Mouse (Mus musculus) midbrain, embryonic 14.5 days (tissue): ENCODE data around the gene Zfp146. TPM values are rescaled to one million over a fixed set of nuclear protein-coding genes. Genes with fewer than 3 reads are reported as not detected.
"Not testable (repeated sequence)": the region's sequence is repeated elsewhere in the genome, so short reads cannot be mapped to it uniquely, and the experiment has no call there.

ENCODE experiments used
- ATAC-seq: fragments of 200-750 bp; cut with Nextera tagmentation; 2 replicates; pipeline ENCODE4 v1.8.0; 2017; ENCODE audit warnings: moderate number of reproducible peaks, moderate library complexity; ENCODE audit not compliant: low FRiP score, low TSS enrichment
- DNase-seq: peaks from one replicate; pipeline ENCODE4 v3.0.0-alpha.2; 2015
- H3K27ac ChIP-seq: fragments of 300-500 bp; sonication (generic); replicated peaks from 2 replicates; pipeline ENCODE4 v1.5.1; 2014; ENCODE audit warnings: mild to moderate bottlenecking, low read depth, low read length, moderate library complexity
- H3K27me3 ChIP-seq: fragments of 300-500 bp; sonication (generic); 2 replicates; pipeline ENCODE4 v1.6.1; 2014; ENCODE audit warnings: low read length, control low read depth, mixed read lengths; ENCODE audit not compliant: control insufficient read depth, insufficient read depth
- H3K36me3 ChIP-seq: fragments of 300-500 bp; sonication (generic); 2 replicates; pipeline ENCODE4 v1.6.1; 2014; ENCODE audit warnings: low read length, control low read depth; ENCODE audit not compliant: control insufficient read depth, insufficient read depth
- H3K4me1 ChIP-seq: fragments of 300-500 bp; sonication (generic); 2 replicates; pipeline ENCODE4 v1.6.1; 2014; ENCODE audit warnings: mild to moderate bottlenecking, antibody characterized with exemption, low read length, control low read depth; ENCODE audit not compliant: control insufficient read depth, insufficient read depth
- H3K4me2 ChIP-seq: fragments of 300-500 bp; sonication (generic); 2 replicates; pipeline ENCODE4 v1.6.1; 2014; ENCODE audit warnings: mild to moderate bottlenecking, low read length, moderate library complexity
- H3K4me3 ChIP-seq: fragments of 300-500 bp; sonication (generic); replicated peaks from 2 replicates; pipeline ENCODE4 v1.5.1; 2014; ENCODE audit warnings: low read depth, low read length
- H3K9ac ChIP-seq: fragments of 300-500 bp; sonication (generic); replicated peaks from 2 replicates; pipeline ENCODE4 v1.6.1; 2014; ENCODE audit warnings: mild to moderate bottlenecking, low read length, moderate library complexity
- H3K9me3 ChIP-seq: fragments of 300-500 bp; sonication (generic); 2 replicates; pipeline ENCODE4 v1.6.1; 2016; ENCODE audit warnings: low read length, control low read depth, mixed read lengths; ENCODE audit not compliant: control insufficient read depth
- WGBS: fragments of 180-500 bp; shearing (Covaris S2); extraction: QIAGEN DNeasy Blood & Tissue Kit; methylation state at CpG from one replicate; pipeline ENCODE4 v1.1.7; 2014; 5-methylcytosine and 5-hydroxymethylcytosine counted together
- polyA plus RNA-seq: library from polyadenylated mRNA; unstranded; fragments of >200 nt; fragmentation: Nextera tagmentation; extraction: Ambion mirVana; gene quantifications from 2 replicates; pipeline ENCODE4 v1.2.1, GENCODE M21; 2014

The Zfp146 gene
- polyA plus RNA-seq, 1 experiment from 2014 or later: 18.5 TPM

DNA sequence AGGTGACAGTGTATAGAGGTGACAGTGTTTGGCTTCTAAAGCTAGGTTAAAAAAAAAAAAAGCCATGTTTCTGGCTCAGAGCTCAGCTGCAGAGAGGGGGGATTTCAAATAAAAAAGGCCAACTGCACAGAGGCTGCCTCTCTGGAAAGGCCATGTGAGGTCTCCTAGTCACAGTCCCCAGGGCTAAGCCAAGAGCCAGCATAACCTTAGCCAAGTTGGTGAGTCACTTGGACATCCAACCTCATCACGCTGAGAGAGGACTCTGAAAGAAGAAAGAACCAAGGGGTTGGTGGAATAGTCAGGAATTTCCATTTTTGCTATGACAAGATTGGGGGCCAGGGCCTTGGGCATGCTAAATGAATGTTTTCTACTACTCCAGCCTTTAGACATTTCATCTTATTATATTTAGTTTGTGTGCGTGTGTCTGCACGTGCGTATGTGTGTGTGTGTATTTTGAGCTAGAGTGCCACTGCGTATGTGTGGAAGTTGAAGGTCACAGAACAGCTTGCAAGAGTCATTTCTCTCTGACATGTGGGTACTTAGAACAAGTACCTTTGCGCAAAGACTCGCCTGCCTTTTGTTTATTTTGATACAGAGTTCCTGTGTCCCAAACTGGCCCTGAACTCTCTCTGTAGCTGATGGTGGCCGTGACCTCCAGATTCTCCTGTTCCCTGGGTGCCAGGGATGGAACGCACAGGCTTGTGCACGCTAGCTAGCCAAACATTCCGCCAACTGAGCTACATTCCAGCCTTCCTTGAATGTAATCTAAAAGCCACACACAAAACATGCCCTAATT lies 33.5 kb upstream of the Zfp146 start:
- DNase-seq: no peak
- Histone ChIP-seq H3K4me2 (no peak overlapping the region), H3K4me1 (peaks cover 4% of the 10 kb centered on the region), H3K27me3 (no peaks in the 10 kb centered on the region), H3K36me3 (no peaks in the 10 kb centered on the region), H3K9ac (no peak overlapping the region), H3K4me3 (no peak overlapping the region), H3K9me3 (no peaks in the 10 kb centered on the region), H3K27ac (no peak overlapping the region)
- ATAC-seq: no peak
- 92% methylated on average over 11 of the region's 11 CpGs for WGBS

DNA sequence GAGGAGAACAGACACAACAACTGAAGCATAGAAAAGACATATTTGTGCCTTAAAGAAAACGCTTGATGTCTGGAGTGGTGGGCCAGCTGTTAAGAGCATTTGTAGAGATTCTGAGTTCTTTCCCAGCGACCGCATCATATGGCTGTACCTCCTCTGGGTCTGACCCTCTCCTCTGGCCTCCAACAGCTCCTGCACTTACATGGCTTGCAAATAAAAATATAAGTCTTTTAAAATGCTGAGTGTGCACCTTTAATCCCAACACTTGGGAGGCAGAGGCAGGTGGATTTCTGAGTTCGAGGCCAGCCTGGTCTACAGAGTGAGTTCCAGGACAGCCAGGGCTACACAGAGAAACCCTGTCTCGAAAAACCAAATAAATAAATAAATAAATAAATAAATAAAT lies 31.1 kb upstream of the Zfp146 start:
- H3K4me1 ChIP-seq, H3K27ac ChIP-seq, DNase-seq, H3K4me2 ChIP-seq, H3K4me3 ChIP-seq, H3K9ac ChIP-seq, H3K27me3 ChIP-seq, ATAC-seq, H3K9me3 ChIP-seq, H3K36me3 ChIP-seq: not testable (repeated sequence)
- WGBS: 88% methylated on average over 5 of the region's 5 CpGs

DNA sequence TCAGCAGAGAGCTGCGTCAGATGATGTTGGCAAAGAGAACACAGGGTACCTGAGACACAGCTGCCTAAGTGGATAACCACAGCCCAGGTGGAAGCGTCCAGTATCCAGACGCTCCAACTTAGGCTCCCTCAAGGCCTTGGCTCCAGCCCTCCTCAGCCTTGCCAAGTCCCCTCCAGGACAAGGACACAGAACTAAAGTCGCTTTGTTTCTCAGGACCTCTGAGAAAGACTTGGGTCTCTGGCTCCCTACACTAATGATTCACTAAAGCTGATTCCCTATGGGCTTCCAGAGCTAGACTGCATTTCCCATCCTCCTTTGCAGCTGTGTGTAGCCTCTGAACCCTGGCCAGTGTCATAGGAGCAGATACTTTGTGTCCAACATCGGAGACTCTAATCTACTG lies 30.6 kb upstream of the Zfp146 start:
- WGBS: 86% methylated on average over 5 of the region's 5 CpGs
- ATAC-seq (no peak), DNase-seq (no peak)
- H3K4me2 ChIP-seq: no peak overlapping the region
- no peaks in the 10 kb centered on the region for H3K9me3 ChIP-seq
- no peak overlapping the region for H3K9ac ChIP-seq
- H3K4me1 ChIP-seq: peaks cover 6% of the 10 kb centered on the region
- no peak overlapping the region for H3K27ac ChIP-seq
- no peaks in the 10 kb centered on the region for H3K27me3 ChIP-seq
- H3K36me3 ChIP-seq: no peaks in the 10 kb centered on the region
- H3K4me3 ChIP-seq: no peak overlapping the region

DNA sequence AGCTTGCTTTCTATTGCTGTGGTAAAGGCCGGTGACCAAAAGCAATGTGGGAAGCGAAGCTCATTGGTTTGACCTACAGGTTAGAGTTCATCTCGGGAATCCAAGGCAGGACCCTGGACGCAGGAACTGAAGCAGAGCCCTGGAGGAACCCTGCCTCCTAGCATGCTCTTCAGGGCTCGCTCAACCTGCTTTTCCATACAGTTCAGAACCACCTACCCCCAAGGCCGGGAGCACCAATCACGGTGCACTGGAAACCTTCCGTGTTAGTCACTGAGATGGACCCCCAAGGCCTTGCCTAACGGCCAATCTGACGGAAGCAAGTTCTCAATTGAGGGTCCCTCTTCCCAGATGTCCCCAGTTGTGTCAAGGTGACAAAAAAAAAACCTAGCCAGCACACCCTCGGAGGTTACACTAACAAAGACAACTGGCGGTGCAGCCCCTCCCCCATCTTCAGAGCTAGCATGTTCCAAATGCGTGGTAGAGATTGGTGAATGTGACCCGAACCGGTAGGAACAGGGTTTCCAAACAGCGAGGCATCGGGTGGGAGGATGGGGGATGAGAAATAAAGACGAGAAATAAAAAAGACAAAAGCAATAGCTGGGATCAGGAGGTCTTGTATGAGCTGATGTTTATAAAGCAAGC lies 30.1 kb upstream of the Zfp146 start:
- H3K27ac ChIP-seq: no peak overlapping the region
- H3K9me3 ChIP-seq: no peaks in the 10 kb centered on the region
- DNase-seq: no peak
- no peaks in the 10 kb centered on the region for H3K27me3 ChIP-seq
- H3K36me3 ChIP-seq: no peaks in the 10 kb centered on the region
- 78% methylated on average over 18 of the region's 18 CpGs for WGBS
- ATAC-seq: no peak
- H3K4me2 ChIP-seq: no peak overlapping the region
- no peak overlapping the region for H3K9ac ChIP-seq
- H3K4me3 ChIP-seq: no peak overlapping the region
- peaks cover 7% of the 10 kb centered on the region for H3K4me1 ChIP-seq

DNA sequence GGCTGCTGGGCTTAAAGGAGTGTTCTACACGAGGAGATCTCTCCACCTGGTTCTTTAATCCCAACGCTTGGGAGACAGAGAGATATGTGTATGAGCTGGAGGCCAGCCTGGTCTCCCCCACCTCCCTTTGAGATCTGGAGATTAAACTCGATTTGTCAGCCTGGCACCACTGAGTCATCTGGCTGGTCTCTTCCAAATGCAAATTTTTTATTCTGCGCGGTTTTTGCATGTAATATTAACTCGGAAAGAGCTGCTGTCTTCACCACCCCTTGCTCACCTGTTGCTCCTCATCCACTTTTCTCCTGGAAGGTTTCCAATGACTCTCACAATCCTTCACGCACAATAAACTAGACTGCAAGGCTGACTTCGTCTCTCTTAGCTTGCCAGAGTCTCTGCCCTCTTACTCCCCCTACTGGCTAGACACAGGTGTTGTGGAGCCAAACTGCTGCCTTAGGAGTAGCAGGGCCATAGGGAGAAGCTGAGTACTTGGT lies 29.0 kb upstream of the Zfp146 start, which contains the start of gene Capns1:
Capns1 (minus strand) TSS at position 331 of the 491 bp plus-strand sequence.
- Histone ChIP-seq H3K4me1 (peaks cover 8% of the 10 kb centered on the region), H3K9me3 (no peaks in the 10 kb centered on the region), H3K9ac (no peak within 1 kb of the TSS), H3K27me3 (no peaks in the 10 kb centered on the region), H3K36me3 (no peaks in the 10 kb centered on the region), H3K4me3 (no peak within 1 kb of the TSS), H3K4me2 (peak within 1 kb of the TSS; percentile 28), H3K27ac (no peak within 1 kb of the TSS)
- no peak for ATAC-seq
- peak; percentile 91 for DNase-seq
- WGBS: 9% methylated on average over 8 of the region's 8 CpGs

DNA sequence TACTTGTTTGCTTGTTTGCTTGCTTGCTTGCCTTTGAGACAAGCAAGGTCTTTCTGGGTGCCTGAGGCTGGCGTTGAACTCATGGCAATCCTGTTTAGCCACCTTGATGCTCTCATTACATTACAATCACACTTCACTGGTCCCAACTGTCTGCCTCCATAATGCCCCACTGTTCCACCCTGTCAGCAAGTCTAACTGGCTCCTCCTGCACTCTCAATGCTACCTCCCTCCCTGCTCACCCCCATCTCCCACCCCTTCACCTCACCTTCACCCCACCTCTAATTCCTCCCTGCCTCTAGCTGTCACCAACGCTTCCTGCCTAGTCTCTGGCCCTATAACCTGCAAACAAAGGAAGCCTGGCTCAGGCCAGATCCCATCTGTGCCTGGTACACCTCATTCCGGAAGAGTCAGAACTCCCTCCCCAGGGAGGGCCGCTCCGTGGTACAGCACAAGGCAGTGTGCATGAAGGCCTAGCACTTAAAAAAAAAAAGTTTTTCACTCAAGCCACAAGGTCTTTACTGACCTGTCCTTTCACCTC lies 28.1 kb upstream of the Zfp146 start:
- no peak overlapping the region for H3K4me3 ChIP-seq
- H3K27me3 ChIP-seq: no peaks in the 10 kb centered on the region
- H3K9me3 ChIP-seq: no peaks in the 10 kb centered on the region
- ATAC-seq: no peak
- H3K4me1 ChIP-seq: peaks cover 17% of the 10 kb centered on the region
- H3K9ac ChIP-seq: no peak overlapping the region
- no peaks in the 10 kb centered on the region for H3K36me3 ChIP-seq
- DNase-seq: no peak
- no peak overlapping the region for H3K4me2 ChIP-seq
- H3K27ac ChIP-seq: no peak overlapping the region
- 78% methylated on average over 5 of the region's 5 CpGs for WGBS

DNA sequence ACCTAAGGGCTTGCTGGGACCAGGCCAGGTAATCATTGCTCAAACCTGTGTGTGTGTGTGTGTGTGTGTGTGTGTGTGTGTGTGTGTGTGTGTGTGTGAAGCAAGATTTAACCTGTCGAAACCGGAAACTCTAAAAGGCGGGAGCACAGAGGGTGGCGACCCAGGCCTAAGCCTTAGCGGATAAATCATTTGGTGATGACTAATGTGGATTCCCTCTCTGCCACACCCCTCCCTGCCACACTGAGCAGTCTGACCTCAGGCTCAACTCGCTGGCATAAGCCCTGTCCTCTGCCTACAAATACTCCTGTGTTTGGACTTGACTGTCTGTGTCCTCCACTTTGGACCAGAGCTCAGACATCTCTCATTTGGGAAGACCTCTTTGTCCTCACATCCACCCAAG lies 26.6 kb upstream of the Zfp146 start:
- Histone ChIP-seq H3K27me3 (no peaks in the 10 kb centered on the region), H3K4me3 (no peak overlapping the region), H3K27ac (no peak overlapping the region), H3K9ac (no peak overlapping the region), H3K36me3 (peaks cover 13% of the 10 kb centered on the region), H3K4me2 (no peak overlapping the region), H3K4me1 (peaks cover 19% of the 10 kb centered on the region), H3K9me3 (no peaks in the 10 kb centered on the region)
- WGBS: 82% methylated on average over 6 of the region's 6 CpGs
- no peak for ATAC-seq
- DNase-seq: no peak

DNA sequence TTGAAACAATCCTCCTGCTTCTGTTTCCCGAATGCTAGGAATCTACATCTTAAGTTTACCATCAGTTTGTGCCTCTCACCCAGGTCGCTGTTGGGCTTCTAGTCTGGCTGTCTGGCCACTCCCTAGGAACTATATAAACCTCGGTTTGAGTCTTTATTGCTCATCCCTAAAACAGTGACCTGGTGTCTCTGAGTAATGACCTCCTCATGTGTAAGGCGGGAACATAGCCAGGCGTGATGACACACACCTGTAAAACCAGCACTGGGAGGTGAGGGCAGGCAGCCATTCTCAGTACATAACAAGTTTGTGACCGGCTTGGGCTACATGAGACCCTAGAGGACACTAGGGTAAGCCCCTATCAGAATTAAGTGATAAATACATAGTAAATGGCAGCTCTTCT lies 25.9 kb upstream of the Zfp146 start:
- H3K4me3 ChIP-seq: peak overlapping the region; percentile 72; the same call in 1 of the 2 replicates
- peak overlapping the region; percentile 76; the same call in 1 of the 2 replicates for H3K9ac ChIP-seq

More for the DNA sequence above, 25.9 kb upstream of the Zfp146 start:
- WGBS: 75% methylated on average over 6 of the region's 6 CpGs
- peaks cover 20% of the 10 kb centered on the region for H3K36me3 ChIP-seq
- DNase-seq: no peak
- ATAC-seq: no peak
- no peaks in the 10 kb centered on the region for H3K27me3 ChIP-seq
- H3K4me1 ChIP-seq: peaks cover 19% of the 10 kb centered on the region
- 0 out of 2 replicates have a peak overlapping the region, but pooled peaks have one; percentile 73 for H3K27ac ChIP-seq
- peak overlapping the region; percentile 59 for H3K4me2 ChIP-seq
- H3K9me3 ChIP-seq: no peaks in the 10 kb centered on the region
